Mouse (Mus musculus): ENCODE data around the gene Zc3h4. TPM values are rescaled to one million over a fixed set of nuclear protein-coding genes. Genes with fewer than 3 reads are reported as not detected.

The Zc3h4 gene
- polyA plus RNA-seq (2014; fragmentation: Nextera tagmentation; extraction: Ambion mirVana), result 16.4 TPM in 2 replicates

GRCm38 (mm10) chr7:16400689-16401611 lies at the start of gene Zc3h4:
Gene Zc3h4, plus strand, starts transcription at chr7:16400910.
- peaks cover 30% of the 10 kb centered on the region for H3K4me1 ChIP-seq (replicated peaks; ENCODE audit: control insufficient read depth, insufficient read depth, low read length)
- WGBS, result under 1% methylated on average over 64 of the region's 85 CpGs
- 0 out of 2 replicates have a peak, but pooled peaks cover 5% of the 10 kb centered on the region for H3K36me3 ChIP-seq (ENCODE audit: control insufficient read depth, insufficient read depth, low read length)
- DNase-seq (ENCODE audit: low spot score) (peak; percentile 95), ATAC-seq (replicated peaks; ENCODE audit: low FRiP score, low TSS enrichment, low read depth) (peak; percentile 44)
- H3K4me3 ChIP-seq (ENCODE audit: low read depth, low read length), result peak within 1 kb of the TSS; percentile 60
- no peaks in the 10 kb centered on the region for H3K9me3 ChIP-seq (ENCODE audit: control insufficient read depth, low read length)
- peak within 1 kb of the TSS; percentile 100 for H3K27ac ChIP-seq (ENCODE audit: low read depth)
- peak within 1 kb of the TSS; percentile 100 for H3K9ac ChIP-seq (ENCODE audit: low read length)
- H3K27me3 ChIP-seq (replicated peaks; ENCODE audit: control insufficient read depth, insufficient read depth, low read length), result no peaks in the 10 kb centered on the region
- H3K4me2 ChIP-seq (ENCODE audit: low read length), result peak within 1 kb of the TSS; percentile 99

GRCm38 (mm10) chr7:16355854-16356594 lies 44.7 kb upstream of the Zc3h4 start:
- DNase-seq (ENCODE audit: low spot score) (no peak), ATAC-seq (replicated peaks; ENCODE audit: low FRiP score, low TSS enrichment, low read depth) (peak; percentile 62; the same call in 1 of the 2 replicates)
- H3K9me3 ChIP-seq (ENCODE audit: control insufficient read depth, low read length), result no peaks in the 10 kb centered on the region
- no peaks in the 10 kb centered on the region for H3K27me3 ChIP-seq (replicated peaks; ENCODE audit: control insufficient read depth, insufficient read depth, low read length)
- WGBS, result 77% methylated on average over 3 of the region's 3 CpGs
- no peaks in the 10 kb centered on the region for H3K4me1 ChIP-seq (replicated peaks; ENCODE audit: control insufficient read depth, insufficient read depth, low read length)
- no peak overlapping the region for H3K9ac ChIP-seq (ENCODE audit: low read length)
- no peak overlapping the region for H3K27ac ChIP-seq (ENCODE audit: low read depth)
- no peak overlapping the region for H3K4me2 ChIP-seq (ENCODE audit: low read length)
- peaks cover 76% of the 10 kb centered on the region for H3K36me3 ChIP-seq (ENCODE audit: control insufficient read depth, insufficient read depth, low read length)
- H3K4me3 ChIP-seq (ENCODE audit: low read depth, low read length), result no peak overlapping the region

- ATAC-seq (replicated peaks; ENCODE audit: low FRiP score, low TSS enrichment, low read depth) (no peak), DNase-seq (ENCODE audit: low spot score) (no peak)
- H3K4me3 ChIP-seq (ENCODE audit: low read depth, low read length), result no peak overlapping the region
- peaks cover 76% of the 10 kb centered on the region for H3K36me3 ChIP-seq (ENCODE audit: control insufficient read depth, insufficient read depth, low read length)
- no peaks in the 10 kb centered on the region for H3K9me3 ChIP-seq (ENCODE audit: control insufficient read depth, low read length)
- WGBS, result 95% methylated on average over 3 of the region's 3 CpGs
- no peak overlapping the region for H3K27ac ChIP-seq (ENCODE audit: low read depth)
- no peak overlapping the region for H3K4me2 ChIP-seq (ENCODE audit: low read length)
- H3K9ac ChIP-seq (ENCODE audit: low read length), result no peak overlapping the region
- no peaks in the 10 kb centered on the region for H3K4me1 ChIP-seq (replicated peaks; ENCODE audit: control insufficient read depth, insufficient read depth, low read length)
- no peaks in the 10 kb centered on the region for H3K27me3 ChIP-seq (replicated peaks; ENCODE audit: control insufficient read depth, insufficient read depth, low read length)
These were observed 43.1 kb upstream of the Zc3h4 start for GRCm38 (mm10) chr7:16357602-16358001.

- DNase-seq (ENCODE audit: low spot score) (no peak), ATAC-seq (replicated peaks; ENCODE audit: low FRiP score, low TSS enrichment, low read depth) (no peak)
- peak overlapping the region; percentile 62; the same call in 1 of the 2 replicates for H3K27ac ChIP-seq (ENCODE audit: low read depth)
- WGBS, result 64% methylated on average over 1 of the region's 1 CpGs
- no peaks in the 10 kb centered on the region for H3K27me3 ChIP-seq (replicated peaks; ENCODE audit: control insufficient read depth, insufficient read depth, low read length)
- no peaks in the 10 kb centered on the region for H3K9me3 ChIP-seq (ENCODE audit: control insufficient read depth, low read length)
- no peak overlapping the region for H3K9ac ChIP-seq (ENCODE audit: low read length)
- H3K36me3 ChIP-seq (ENCODE audit: control insufficient read depth, insufficient read depth, low read length), result peaks cover 87% of the 10 kb centered on the region
- H3K4me3 ChIP-seq (ENCODE audit: low read depth, low read length), result no peak overlapping the region
- H3K4me1 ChIP-seq (replicated peaks; ENCODE audit: control insufficient read depth, insufficient read depth, low read length), result peaks cover 5% of the 10 kb centered on the region; the same call in 1 of the 2 replicates
- no peak overlapping the region for H3K4me2 ChIP-seq (ENCODE audit: low read length)
These were observed 36.4 kb upstream of the Zc3h4 start for GRCm38 (mm10) chr7:16364319-16364718.

GRCm38 (mm10) chr7:16364901-16365500 lies 35.7 kb upstream of the Zc3h4 start:
- no peak overlapping the region for H3K4me3 ChIP-seq (ENCODE audit: low read depth, low read length)
- no peak; the same call in 1 of the 2 replicates for ATAC-seq (replicated peaks; ENCODE audit: low FRiP score, low TSS enrichment, low read depth)
- peak overlapping the region; percentile 62 for H3K27ac ChIP-seq (ENCODE audit: low read depth)
- no peak for DNase-seq (ENCODE audit: low spot score)
- no peaks in the 10 kb centered on the region for H3K27me3 ChIP-seq (replicated peaks; ENCODE audit: control insufficient read depth, insufficient read depth, low read length)
- peaks cover 5% of the 10 kb centered on the region; the same call in 1 of the 2 replicates for H3K4me1 ChIP-seq (replicated peaks; ENCODE audit: control insufficient read depth, insufficient read depth, low read length)
- no peaks in the 10 kb centered on the region for H3K9me3 ChIP-seq (ENCODE audit: control insufficient read depth, low read length)
- no peak overlapping the region for H3K9ac ChIP-seq (ENCODE audit: low read length)
- 55% methylated on average over 4 of the region's 4 CpGs for WGBS
- H3K4me2 ChIP-seq (ENCODE audit: low read length), result no peak overlapping the region
- H3K36me3 ChIP-seq (ENCODE audit: control insufficient read depth, insufficient read depth, low read length), result peaks cover 93% of the 10 kb centered on the region

- H3K27ac ChIP-seq (ENCODE audit: low read depth), result peak overlapping the region; percentile 40; the same call in 1 of the 2 replicates
- ATAC-seq (replicated peaks; ENCODE audit: low FRiP score, low TSS enrichment, low read depth), result no peak
- peaks cover 96% of the 10 kb centered on the region for H3K36me3 ChIP-seq (ENCODE audit: control insufficient read depth, insufficient read depth, low read length)
These were observed 34.5 kb upstream of the Zc3h4 start for GRCm38 (mm10) chr7:16366133-16366646.

GRCm38 (mm10) chr7:16366669-16367068 lies 34.0 kb upstream of the Zc3h4 start:
- DNase-seq (ENCODE audit: low spot score), result no peak
- no peak overlapping the region for H3K4me2 ChIP-seq (ENCODE audit: low read length)
- H3K27me3 ChIP-seq (replicated peaks; ENCODE audit: control insufficient read depth, insufficient read depth, low read length), result no peaks in the 10 kb centered on the region
- H3K36me3 ChIP-seq (ENCODE audit: control insufficient read depth, insufficient read depth, low read length), result peaks cover 93% of the 10 kb centered on the region
- WGBS, result 74% methylated on average over 4 of the region's 4 CpGs
- H3K4me1 ChIP-seq (replicated peaks; ENCODE audit: control insufficient read depth, insufficient read depth, low read length), result peaks cover 5% of the 10 kb centered on the region; the same call in 1 of the 2 replicates
- no peaks in the 10 kb centered on the region for H3K9me3 ChIP-seq (ENCODE audit: control insufficient read depth, low read length)
- ATAC-seq (replicated peaks; ENCODE audit: low FRiP score, low TSS enrichment, low read depth), result no peak
- no peak overlapping the region for H3K27ac ChIP-seq (ENCODE audit: low read depth)
- no peak overlapping the region for H3K9ac ChIP-seq (ENCODE audit: low read length)
- H3K4me3 ChIP-seq (ENCODE audit: low read depth, low read length), result no peak overlapping the region

More at GRCm38 (mm10) chr7:16366133-16366646, 34.5 kb upstream of the Zc3h4 start:
- H3K4me3 ChIP-seq (ENCODE audit: low read depth, low read length), result no peak overlapping the region
- H3K27me3 ChIP-seq (replicated peaks; ENCODE audit: control insufficient read depth, insufficient read depth, low read length), result no peaks in the 10 kb centered on the region
- H3K9ac ChIP-seq (ENCODE audit: low read length), result no peak overlapping the region
- H3K9me3 ChIP-seq (ENCODE audit: control insufficient read depth, low read length), result no peaks in the 10 kb centered on the region
- H3K4me2 ChIP-seq (ENCODE audit: low read length), result no peak overlapping the region
- H3K4me1 ChIP-seq (replicated peaks; ENCODE audit: control insufficient read depth, insufficient read depth, low read length), result peaks cover 5% of the 10 kb centered on the region; the same call in 1 of the 2 replicates
- 65% methylated on average over 10 of the region's 10 CpGs for WGBS
- no peak for DNase-seq (ENCODE audit: low spot score)

GRCm38 (mm10) chr7:16368835-16369234 lies 31.9 kb upstream of the Zc3h4 start:
- Histone ChIP-seq H3K9me3 (ENCODE audit: control insufficient read depth, low read length) (no peaks in the 10 kb centered on the region), H3K27me3 (replicated peaks; ENCODE audit: control insufficient read depth, insufficient read depth, low read length) (no peaks in the 10 kb centered on the region), H3K36me3 (ENCODE audit: control insufficient read depth, insufficient read depth, low read length) (peaks cover 89% of the 10 kb centered on the region), H3K4me2 (ENCODE audit: low read length) (no peak overlapping the region), H3K27ac (ENCODE audit: low read depth) (0 out of 2 replicates have a peak overlapping the region, but pooled peaks have one; percentile 16), H3K4me3 (ENCODE audit: low read depth, low read length) (no peak overlapping the region), H3K4me1 (replicated peaks; ENCODE audit: control insufficient read depth, insufficient read depth, low read length) (peaks cover 5% of the 10 kb centered on the region; the same call in 1 of the 2 replicates), H3K9ac (ENCODE audit: low read length) (no peak overlapping the region)
- no peak; the same call in 1 of the 2 replicates for ATAC-seq (replicated peaks; ENCODE audit: low FRiP score, low TSS enrichment, low read depth)
- no peak for DNase-seq (ENCODE audit: low spot score)
- WGBS, result 68% methylated on average over 2 of the region's 2 CpGs

Data from intestine, embryonic 14.5 days (tissue).